Mouse (Mus musculus) heart, adult 2 months (tissue): Measurements from ENCODE around the gene Dct.

Experiments
- CTCF ChIP-seq: fragments of 200-600 bp; IDR thresholded peaks from 2 replicates; pipeline ENCODE4 v1.8.1; 2022; ENCODE audit warnings: antibody characterized with exemption, mild to moderate bottlenecking, moderate library complexity
- POLR2A ChIP-seq: fragments of 200-500 bp; IDR thresholded peaks from 2 replicates; pipeline ENCODE4 v1.6.1; 2011; ENCODE audit warnings: mild to moderate bottlenecking, low read depth, low read length, control low read depth; ENCODE audit not compliant: insufficient read depth

GRCm38 (mm10) chr14:117981532-117981931 is 70.5 kb downstream of the Dct start:
- no peak for TF ChIP-seq CTCF
- no peak for TF ChIP-seq POLR2A
